Mouse (Mus musculus): ENCODE measurements around the gene Eml5.

- TF ChIP-seq CTCF (conservative IDR thresholded peaks at IDR 0.05; ENCODE audit: insufficient read depth, insufficient read length, low read depth, low read length) (no peak), POLR2A (IDR thresholded peaks at IDR 0.05; ENCODE audit: low read depth, low read length) (no peak)
These were observed 4.2 kb upstream of the Eml5 start for GRCm38 (mm10) chr12:98905466-98905865.

Measured in kidney, adult 2 months (tissue).